Mouse (Mus musculus) olfactory bulb, adult 2 months (tissue): Measurements from ENCODE around the gene Hopx. TPM values are rescaled to one million over a fixed set of nuclear protein-coding genes. Genes with fewer than 3 reads are reported as not detected.

Experiments
- H3K27ac ChIP-seq: fragments of 200-500 bp; 2 replicates; pipeline ENCODE4 v1.5.1; 2012; ENCODE audit warnings: low read depth, low read length; ENCODE audit not compliant: insufficient read depth
- H3K4me1 ChIP-seq: fragments of 200-500 bp; 2 replicates; pipeline ENCODE4 v1.6.1; 2012; ENCODE audit warnings: low read length; ENCODE audit not compliant: control insufficient read depth, insufficient read depth
- H3K4me3 ChIP-seq: fragments of 200-500 bp; 2 replicates; pipeline ENCODE4 v1.5.1; 2012; ENCODE audit warnings: mild to moderate bottlenecking, low read depth, low read length, moderate library complexity; ENCODE audit not compliant: insufficient read depth
- CTCF ChIP-seq: fragments of 200-500 bp; IDR thresholded peaks from 2 replicates; pipeline ENCODE4 v1.5.1; 2012; ENCODE audit warnings: low read depth, mild to moderate bottlenecking, low read length, moderate library complexity; ENCODE audit not compliant: insufficient read depth
- POLR2A ChIP-seq: fragments of 200-500 bp; IDR thresholded peaks from 2 replicates; pipeline ENCODE4 v1.6.1; 2012; ENCODE audit warnings: mild to moderate bottlenecking, low read depth, low read length, moderate library complexity; ENCODE audit not compliant: insufficient read depth
- WGBS: fragments of 180-500 bp; shearing (Covaris S2); methylation state at CpG from one replicate; pipeline ENCODE4 v1.1.7; 2018; 5-methylcytosine and 5-hydroxymethylcytosine counted together
- polyA plus RNA-seq: library from polyadenylated mRNA; stranded (reverse); fragments of >200 nt; gene quantifications from 2 replicates; pipeline ENCODE4 v1.2.4, GENCODE M21; 2012; ENCODE audit warnings: low replicate concordance; ENCODE audit not compliant: missing spikeins, insufficient read depth, insufficient read length

Hopx gene
- polyA plus RNA-seq, 1 experiment = not detected

DNA sequence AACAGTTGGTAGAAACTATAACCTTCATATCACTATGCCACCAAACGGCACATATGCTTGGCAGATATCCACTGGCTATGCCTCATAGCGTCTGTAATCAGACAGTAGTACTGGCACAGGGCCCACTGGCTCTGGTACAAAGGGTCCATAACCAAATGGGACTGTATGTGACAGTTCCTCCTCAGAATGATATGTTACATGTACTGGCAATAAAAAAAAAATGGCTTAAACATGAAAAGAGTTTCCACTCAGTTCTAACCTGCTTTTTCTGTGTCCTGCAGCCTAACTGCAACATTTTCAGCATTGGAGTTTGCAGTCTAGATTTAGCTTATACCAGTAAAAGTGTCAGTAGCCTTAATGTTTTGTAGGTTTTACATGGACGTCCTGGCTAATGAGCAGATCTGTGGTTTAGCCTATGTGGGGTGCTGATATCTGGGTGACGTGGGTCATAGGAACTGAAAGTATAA, 9.9 kb upstream of the Hopx start:
- Histone ChIP-seq H3K4me3 (no peak overlapping the region), H3K27ac (no peak overlapping the region), H3K4me1 (peaks cover 9% of the 10 kb centered on the region)
- WGBS = 83% methylated on average over 4 of the region's 4 CpGs
- no peak for TF ChIP-seq POLR2A
- TF ChIP-seq CTCF = no peak

DNA sequence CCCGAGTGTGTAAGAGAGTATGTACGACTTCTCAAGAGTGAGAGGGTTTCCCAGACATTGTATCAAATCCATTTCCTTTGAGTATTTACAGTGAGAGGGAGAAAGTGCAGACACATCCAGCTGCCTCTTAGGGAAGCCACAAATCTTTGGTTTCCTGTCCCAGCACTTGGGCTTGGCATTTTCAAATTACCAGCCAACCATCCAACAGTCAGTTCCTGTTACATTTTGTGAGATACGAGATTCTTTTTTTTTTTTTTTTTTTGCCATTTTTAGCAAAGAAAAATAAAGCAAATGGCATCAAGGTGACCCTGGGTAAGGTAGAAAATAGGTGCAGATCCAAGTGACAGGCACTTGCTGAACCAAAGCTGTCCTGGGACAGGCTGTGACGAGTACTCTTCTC, 9.2 kb upstream of the Hopx start:
- TF ChIP-seq POLR2A (no peak), CTCF (no peak)
- Histone ChIP-seq H3K4me1 (peaks cover 9% of the 10 kb centered on the region), H3K27ac (no peak overlapping the region), H3K4me3 (no peak overlapping the region)
- WGBS = 90% methylated on average over 4 of the region's 4 CpGs

DNA sequence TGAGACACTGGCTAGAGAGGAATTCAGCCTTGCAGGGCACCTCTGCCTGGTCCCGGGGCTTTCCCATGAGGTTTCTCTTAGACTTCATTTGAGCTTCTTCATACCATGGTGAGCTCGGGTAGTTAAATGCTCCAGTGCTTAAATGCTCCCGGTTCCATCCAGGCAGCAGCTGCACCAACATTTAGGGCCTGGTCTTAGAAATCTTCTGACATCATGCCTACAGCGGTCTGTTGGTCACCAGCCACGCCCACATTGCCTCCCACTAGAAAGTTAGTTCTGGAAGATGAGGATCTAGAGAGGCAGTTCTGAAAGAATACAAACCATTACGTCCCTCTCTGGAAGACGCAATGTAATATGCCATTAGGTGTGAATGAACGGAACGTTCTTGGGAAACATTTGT, 8.7 kb upstream of the Hopx start:
- Histone ChIP-seq H3K27ac (no peak overlapping the region), H3K4me3 (no peak overlapping the region), H3K4me1 (peaks cover 9% of the 10 kb centered on the region)
- TF ChIP-seq POLR2A = no peak
- TF ChIP-seq CTCF = no peak
- 72% methylated on average over 9 of the region's 9 CpGs for WGBS

DNA sequence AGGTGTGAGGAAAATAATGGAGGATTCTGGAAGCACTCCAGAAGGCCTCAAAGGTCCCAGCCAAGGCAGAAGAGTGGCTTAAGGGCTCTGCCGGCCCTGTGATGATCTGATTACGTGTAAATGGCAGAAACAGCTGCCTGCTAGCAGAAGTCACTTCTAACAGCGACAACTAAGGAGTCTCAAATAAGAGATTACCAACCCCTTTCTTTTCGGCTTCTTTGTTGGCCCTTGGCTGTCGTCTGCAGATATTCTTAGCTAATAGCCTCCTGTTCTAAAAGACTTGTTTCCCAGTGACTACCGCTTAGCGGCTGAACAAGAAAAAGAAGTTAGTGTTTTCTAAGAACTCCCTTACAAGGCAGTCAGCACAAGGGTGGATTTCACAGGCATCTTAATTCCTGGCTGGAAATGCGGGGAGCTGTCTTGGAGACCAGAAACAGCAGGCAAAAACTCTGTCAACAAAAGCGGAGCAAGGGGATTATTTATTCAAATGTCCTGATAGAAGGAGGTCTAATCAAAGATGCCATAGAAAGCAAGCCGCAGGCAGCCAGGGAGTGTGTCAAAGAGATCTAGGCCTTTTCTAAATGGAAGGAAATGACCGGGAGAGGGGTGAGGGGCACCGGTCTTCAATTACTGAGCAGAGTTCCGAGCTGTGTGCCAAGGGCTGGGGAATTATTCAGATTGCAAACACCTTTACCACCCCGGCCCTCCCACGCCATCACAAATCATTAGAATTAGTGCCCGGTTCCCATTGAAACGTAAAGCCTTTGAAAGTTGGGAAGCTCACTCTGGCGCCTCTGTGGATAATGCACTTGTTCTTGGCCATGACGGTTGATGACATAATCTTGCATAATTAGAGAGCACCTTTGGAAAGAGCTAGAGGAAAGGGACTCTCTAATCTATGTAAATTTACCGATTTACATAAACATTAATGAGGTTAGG, 7.6 kb upstream of the Hopx start:
- TF ChIP-seq CTCF (no peak), POLR2A (no peak)
- 21% methylated on average over 20 of the region's 20 CpGs for WGBS
- H3K4me3 ChIP-seq = no peak overlapping the region
- H3K27ac ChIP-seq = no peak overlapping the region
- peaks cover 9% of the 10 kb centered on the region for H3K4me1 ChIP-seq

DNA sequence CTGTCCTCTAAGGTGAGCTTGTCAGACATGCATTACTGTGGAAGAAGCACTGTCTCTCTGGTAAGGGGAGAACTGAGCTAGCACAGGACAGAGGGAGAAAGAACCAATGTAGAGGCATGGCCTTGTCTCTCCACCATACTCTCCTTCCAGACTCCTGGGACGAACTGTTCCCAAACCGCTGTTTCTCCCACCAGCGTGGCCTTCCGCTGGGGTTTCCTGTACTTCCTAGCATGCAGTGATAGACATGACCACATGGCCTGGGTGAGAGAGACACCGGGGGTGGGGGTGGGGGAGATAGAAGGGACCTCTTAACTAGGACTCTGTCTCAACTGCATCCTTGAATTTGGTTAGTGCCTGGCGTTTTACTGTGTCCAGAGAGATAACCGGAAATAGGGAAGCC, 5.8 kb upstream of the Hopx start:
- TF ChIP-seq POLR2A (no peak), CTCF (no peak)
- WGBS = 96% methylated on average over 7 of the region's 7 CpGs
- no peak overlapping the region for H3K27ac ChIP-seq
- H3K4me3 ChIP-seq = no peak overlapping the region
- H3K4me1 ChIP-seq = peaks cover 9% of the 10 kb centered on the region

DNA sequence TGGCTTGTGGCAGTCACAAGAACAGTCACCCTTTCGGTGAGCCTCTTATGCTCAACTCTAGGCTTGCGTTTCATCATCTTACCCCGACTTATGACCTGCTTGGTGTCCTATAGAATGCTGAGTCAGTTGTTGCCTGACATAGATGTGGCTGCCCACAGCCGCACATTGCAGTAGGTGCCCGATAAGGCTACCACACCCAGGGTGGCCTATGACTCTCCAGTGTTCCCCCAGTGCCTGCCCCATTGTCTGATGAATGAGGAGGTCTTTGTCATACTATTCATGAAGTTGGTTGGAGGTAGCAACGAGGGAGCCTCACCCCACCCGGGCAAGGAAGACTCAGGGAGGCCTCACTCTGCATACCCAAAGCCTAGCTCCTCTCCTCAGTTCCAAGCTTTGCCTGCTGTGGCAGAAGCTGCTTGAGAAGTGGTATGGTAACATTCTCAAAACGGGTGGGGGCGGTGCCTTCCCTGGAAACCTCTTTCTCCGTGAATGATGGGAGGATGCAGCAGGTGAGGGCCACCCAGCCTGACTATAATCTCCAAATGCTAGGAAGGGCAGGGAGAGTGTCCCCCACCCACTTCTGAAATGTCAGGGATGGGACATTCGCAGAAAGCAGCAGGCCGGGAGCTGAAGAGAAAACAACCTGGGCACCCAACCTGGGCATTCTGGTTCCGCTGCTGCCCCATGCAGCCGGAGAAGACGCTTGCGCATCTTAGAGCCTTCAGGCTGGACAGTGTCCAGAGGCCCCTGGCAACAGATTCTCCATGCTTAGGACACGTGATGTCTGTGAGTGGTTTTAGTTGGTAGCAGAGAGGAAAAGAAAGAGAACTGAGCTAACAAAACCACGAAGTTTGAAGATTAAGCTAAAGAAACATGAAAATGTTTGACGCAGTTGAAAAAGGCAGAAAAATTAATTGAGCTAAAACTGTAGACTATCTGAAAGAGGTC, 4.8 kb upstream of the Hopx start:
- 94% methylated on average over 19 of the region's 19 CpGs for WGBS
- TF ChIP-seq POLR2A (no peak), CTCF (no peak)

DNA sequence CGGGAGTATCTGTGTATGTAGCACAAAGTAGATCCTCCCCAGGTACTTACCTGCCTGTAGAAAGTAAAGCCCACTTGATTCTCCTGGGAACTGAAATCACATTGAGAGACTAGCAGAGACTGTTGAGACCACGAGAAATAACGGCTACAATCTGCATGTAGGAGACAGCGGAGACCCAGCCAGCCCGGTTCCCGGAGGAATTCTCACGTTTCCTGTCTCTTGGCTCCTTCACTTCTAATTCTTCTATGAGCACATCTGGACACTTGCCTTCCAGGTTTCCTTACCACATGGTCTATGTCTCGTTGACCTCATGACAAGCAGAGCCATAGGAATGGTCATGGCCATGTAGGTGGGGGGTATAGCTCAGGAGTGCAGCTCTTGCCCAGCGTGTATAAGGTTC, 811 bp upstream of the Hopx start:
- WGBS = 88% methylated on average over 9 of the region's 9 CpGs
- TF ChIP-seq CTCF (no peak), POLR2A (no peak)
- H3K4me1 ChIP-seq = peaks cover 9% of the 10 kb centered on the region
- no peak overlapping the region for H3K4me3 ChIP-seq
- no peak overlapping the region for H3K27ac ChIP-seq

More for the DNA sequence above, 4.8 kb upstream of the Hopx start:
- Histone ChIP-seq H3K27ac (no peak overlapping the region), H3K4me3 (no peak overlapping the region), H3K4me1 (peaks cover 16% of the 10 kb centered on the region)

DNA sequence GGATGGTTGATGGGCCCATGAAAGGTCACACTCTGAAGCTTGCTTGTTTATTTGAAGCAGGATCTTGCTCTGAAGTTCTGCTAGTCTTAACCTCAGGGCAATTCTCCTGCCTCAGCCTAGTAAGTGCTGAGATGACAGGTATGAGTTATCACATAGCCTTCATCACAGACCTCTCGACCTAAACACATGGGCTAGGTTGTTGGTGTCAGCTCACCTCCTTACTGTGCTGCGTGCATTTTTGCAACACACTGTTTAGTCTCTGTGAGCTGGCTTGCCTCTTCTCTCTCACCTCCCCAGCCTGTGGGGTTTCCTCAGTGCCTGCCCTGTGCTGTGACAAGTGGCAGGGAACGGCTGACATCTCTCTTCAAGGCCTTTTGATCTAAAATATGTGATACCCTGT, 1.1 kb downstream of the Hopx start:
- Histone ChIP-seq H3K4me3 (no peak overlapping the region), H3K27ac (no peak overlapping the region), H3K4me1 (peaks cover 9% of the 10 kb centered on the region)
- TF ChIP-seq POLR2A (no peak), CTCF (no peak)
- WGBS = 97% methylated on average over 3 of the region's 3 CpGs
